Mouse (Mus musculus) intestine, embryonic 16.5 days (tissue): Measurements from ENCODE around the gene Lgr6. TPM values are rescaled to one million over a fixed set of nuclear protein-coding genes. Genes with fewer than 3 reads are reported as not detected.

Experiments
- ATAC-seq: fragments of 200-750 bp; cut with Nextera tagmentation; 2 replicates; pipeline ENCODE4 v1.8.0; 2017; ENCODE audit warnings: moderate TSS enrichment, moderate library complexity
- H3K27ac ChIP-seq: fragments of 300-500 bp; sonication (generic); 2 replicates; pipeline ENCODE4 v1.5.1; 2014; ENCODE audit warnings: mild to moderate bottlenecking, low read length
- H3K27me3 ChIP-seq: fragments of 300-500 bp; sonication (generic); replicated peaks from 2 replicates; pipeline ENCODE4 v1.6.1; 2014; ENCODE audit warnings: low read length, control low read depth, mixed read lengths; ENCODE audit not compliant: control insufficient read depth, insufficient read depth
- H3K36me3 ChIP-seq: fragments of 300-500 bp; sonication (generic); 2 replicates; pipeline ENCODE4 v1.6.1; 2014; ENCODE audit warnings: low read length, control low read depth; ENCODE audit not compliant: control insufficient read depth, insufficient read depth
- H3K4me1 ChIP-seq: fragments of 300-500 bp; sonication (generic); 2 replicates; pipeline ENCODE4 v1.6.1; 2014; ENCODE audit warnings: low read length, control low read depth, mixed read lengths; ENCODE audit not compliant: control insufficient read depth, insufficient read depth
- H3K4me2 ChIP-seq: fragments of 300-500 bp; sonication (generic); 2 replicates; pipeline ENCODE4 v1.6.1; 2014; ENCODE audit warnings: low read depth, low read length, control low read depth
- H3K4me3 ChIP-seq: fragments of 300-500 bp; sonication (generic); 2 replicates; pipeline ENCODE4 v1.5.1; 2014; ENCODE audit warnings: mild to moderate bottlenecking, low read length
- H3K9ac ChIP-seq: fragments of 300-500 bp; sonication (generic); 2 replicates; pipeline ENCODE4 v1.6.1; 2014; ENCODE audit warnings: low read depth, low read length
- H3K9me3 ChIP-seq: fragments of 300-500 bp; sonication (generic); 2 replicates; pipeline ENCODE4 v1.6.1; 2016; ENCODE audit warnings: low read length, control low read depth; ENCODE audit not compliant: control insufficient read depth
- WGBS: fragments of 180-500 bp; shearing (Covaris S2); extraction: QIAGEN DNeasy Blood & Tissue Kit; methylation state at CpG from one replicate; pipeline ENCODE4 v1.1.7; 2014; 5-methylcytosine and 5-hydroxymethylcytosine counted together
- polyA plus RNA-seq: library from polyadenylated mRNA; unstranded; fragments of >200 nt; fragmentation: Nextera tagmentation; extraction: Ambion mirVana; gene quantifications from 2 replicates; pipeline ENCODE4 v1.2.1, GENCODE M21; 2015

Gene Lgr6
- polyA plus RNA-seq, 1 experiment from 2014 or later: 0.43 TPM

DNA sequence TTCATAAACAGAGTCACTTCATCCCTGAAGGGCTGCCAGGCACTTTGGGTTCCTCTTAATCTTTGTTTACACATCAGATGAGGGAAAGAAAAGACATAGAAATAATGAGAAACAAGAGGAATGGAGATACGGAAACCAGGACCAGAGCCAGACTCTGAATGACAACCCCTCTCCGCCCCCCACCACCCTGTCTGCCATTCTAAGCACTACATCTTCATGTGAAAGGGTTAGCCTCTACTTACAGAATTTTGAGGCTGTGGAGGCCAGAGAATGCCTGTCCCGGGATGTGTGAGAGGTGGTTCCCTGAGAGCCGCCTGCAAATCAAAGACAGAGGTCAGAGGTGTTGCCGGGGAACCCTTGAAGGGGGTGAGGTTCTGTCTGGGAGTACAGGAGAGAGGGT lies 32.4 kb downstream of the Lgr6 start:
- whole genome bisulfite sequencing: 47% methylated on average over 5 of the region's 5 CpGs
- no peak overlapping the region for H3K9ac ChIP-seq

DNA sequence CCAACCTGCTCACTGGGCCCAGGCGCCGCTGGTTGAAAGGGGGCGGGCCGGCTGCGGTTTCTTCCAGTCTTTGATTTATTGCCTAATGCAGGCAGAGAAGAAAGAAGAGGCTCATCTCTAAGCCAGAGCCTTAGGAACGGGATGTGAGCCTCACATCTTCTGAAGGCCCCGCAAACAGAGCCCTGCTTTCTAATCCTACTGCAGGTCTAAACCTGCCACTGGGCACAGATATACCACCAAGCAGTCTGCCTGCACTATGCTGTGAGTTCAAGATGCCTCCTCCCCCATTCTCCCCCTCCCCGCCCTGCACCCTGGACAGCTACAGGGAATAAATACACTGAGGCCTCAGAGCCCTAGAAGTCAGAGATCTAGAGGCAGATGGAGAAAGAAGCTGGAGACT lies 35.2 kb downstream of the Lgr6 start:
- ATAC-seq: no peak
- H3K4me1 ChIP-seq: peaks cover 2% of the 10 kb centered on the region; the same call in 1 of the 2 replicates
- H3K27ac ChIP-seq: no peak overlapping the region
- no peaks in the 10 kb centered on the region for H3K27me3 ChIP-seq
- no peaks in the 10 kb centered on the region for H3K36me3 ChIP-seq
- H3K9ac ChIP-seq: no peak overlapping the region
- no peak overlapping the region for H3K4me3 ChIP-seq
- no peak overlapping the region for H3K4me2 ChIP-seq
- 0 out of 2 replicates have a peak, but pooled peaks cover 5% of the 10 kb centered on the region for H3K9me3 ChIP-seq
- 25% methylated on average over 8 of the region's 8 CpGs for WGBS

More for the DNA sequence above, 32.4 kb downstream of the Lgr6 start:
- Histone ChIP-seq H3K36me3 (no peaks in the 10 kb centered on the region), H3K27ac (no peak overlapping the region), H3K4me3 (no peak overlapping the region), H3K4me1 (peaks cover 2% of the 10 kb centered on the region; the same call in 1 of the 2 replicates), H3K9me3 (0 out of 2 replicates have a peak, but pooled peaks cover 5% of the 10 kb centered on the region), H3K4me2 (no peak overlapping the region), H3K27me3 (no peaks in the 10 kb centered on the region; the same call in 1 of the 2 replicates)
- no peak for ATAC-seq

DNA sequence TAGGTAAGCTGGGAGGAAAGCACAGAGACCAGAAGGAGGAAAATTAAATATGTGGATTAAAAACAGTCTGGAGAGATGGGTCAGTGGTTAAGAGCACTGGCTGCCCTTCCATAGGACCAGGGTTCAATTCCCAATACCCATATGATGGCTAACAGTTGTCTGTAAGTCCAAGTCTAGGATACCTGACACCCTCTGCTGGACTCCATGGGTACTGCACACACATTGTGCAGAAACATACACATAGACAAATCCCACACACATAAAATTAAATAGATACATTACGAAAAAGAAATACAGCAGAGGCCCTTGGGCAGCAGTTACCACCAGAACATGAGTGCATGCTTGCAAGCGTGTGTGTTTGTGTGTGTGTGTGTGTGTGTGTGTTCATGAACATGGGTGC lies 40.6 kb downstream of the Lgr6 start:
- WGBS: 82% methylated on average over 2 of the region's 2 CpGs
- H3K9ac ChIP-seq: no peak overlapping the region
- no peaks in the 10 kb centered on the region for H3K36me3 ChIP-seq
- H3K27me3 ChIP-seq: no peaks in the 10 kb centered on the region
- no peak overlapping the region for H3K4me3 ChIP-seq
- no peak for ATAC-seq
- no peaks in the 10 kb centered on the region for H3K9me3 ChIP-seq
- H3K4me2 ChIP-seq: no peak overlapping the region
- no peaks in the 10 kb centered on the region for H3K4me1 ChIP-seq
- no peak overlapping the region for H3K27ac ChIP-seq

DNA sequence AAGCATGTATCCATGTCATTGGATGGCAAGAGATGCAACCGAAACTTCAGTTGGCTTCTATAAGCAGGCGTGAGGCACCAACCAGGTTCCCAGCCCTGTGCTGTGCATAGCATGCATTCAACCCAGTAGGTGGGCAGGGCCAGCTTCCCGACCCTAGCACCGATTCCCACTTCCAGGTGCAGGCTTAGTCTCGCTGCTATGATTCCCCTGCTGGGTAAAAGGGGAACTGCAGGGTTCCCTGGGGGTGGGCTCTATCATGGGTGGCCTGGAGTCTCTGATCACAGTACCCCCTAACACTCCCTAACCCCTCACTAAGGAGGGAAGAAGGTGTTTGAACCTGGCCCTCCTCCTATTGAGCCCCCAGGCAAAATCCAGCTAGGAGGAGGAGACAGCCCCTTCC lies 42.1 kb downstream of the Lgr6 start:
- no peak overlapping the region for H3K9ac ChIP-seq
- WGBS: 70% methylated on average over 5 of the region's 5 CpGs
- H3K27me3 ChIP-seq: no peaks in the 10 kb centered on the region
- H3K4me3 ChIP-seq: no peak overlapping the region
- no peaks in the 10 kb centered on the region for H3K9me3 ChIP-seq
- H3K36me3 ChIP-seq: no peaks in the 10 kb centered on the region
- H3K4me2 ChIP-seq: no peak overlapping the region
- ATAC-seq: no peak
- H3K27ac ChIP-seq: no peak overlapping the region
- no peaks in the 10 kb centered on the region for H3K4me1 ChIP-seq

DNA sequence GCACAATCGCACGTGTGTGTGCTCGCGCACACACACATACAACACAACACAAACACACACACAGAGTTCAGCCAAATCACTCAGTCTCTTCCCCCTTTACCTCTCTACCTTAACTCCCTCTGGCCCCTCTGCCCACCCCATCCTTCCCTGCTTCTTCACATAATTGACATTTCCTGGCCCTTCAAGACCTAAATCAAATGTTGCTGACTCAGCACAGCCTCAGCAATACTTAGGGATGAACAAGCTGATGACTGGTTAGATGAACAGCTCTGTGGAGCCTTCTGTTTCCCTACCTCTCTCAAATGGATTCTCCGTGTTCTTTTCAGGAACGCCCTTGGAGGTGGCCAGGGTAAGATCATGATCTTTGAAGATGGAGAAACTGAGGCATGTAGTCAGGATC lies 43.8 kb downstream of the Lgr6 start:
- WGBS: 92% methylated on average over 6 of the region's 6 CpGs
- Histone ChIP-seq H3K27me3 (no peaks in the 10 kb centered on the region), H3K4me3 (no peak overlapping the region), H3K9me3 (no peaks in the 10 kb centered on the region), H3K36me3 (no peaks in the 10 kb centered on the region), H3K4me2 (no peak overlapping the region), H3K27ac (no peak overlapping the region), H3K4me1 (no peaks in the 10 kb centered on the region), H3K9ac (no peak overlapping the region)
- no peak for ATAC-seq

DNA sequence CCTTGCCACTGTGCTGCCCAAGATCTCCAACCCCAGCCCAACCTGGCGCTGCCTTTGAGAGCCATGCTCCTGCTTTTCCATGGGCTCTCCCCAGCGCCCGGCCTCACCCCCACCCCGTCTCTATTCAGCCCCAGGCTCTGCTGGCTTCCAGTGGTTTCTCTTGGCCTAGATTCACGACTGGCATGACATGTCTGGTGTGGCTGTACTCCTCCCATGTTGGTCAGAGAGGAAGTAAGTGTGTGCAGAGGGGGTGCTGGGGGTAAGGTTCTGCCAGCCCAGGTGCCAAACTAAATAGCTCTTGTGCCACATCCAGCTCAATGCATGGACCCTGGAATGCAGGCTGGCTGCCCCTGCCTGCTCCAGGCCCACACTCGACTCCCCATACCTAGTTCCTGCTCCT lies 44.9 kb downstream of the Lgr6 start:
- 81% methylated on average over 6 of the region's 6 CpGs for WGBS
- Histone ChIP-seq H3K27me3 (no peaks in the 10 kb centered on the region), H3K36me3 (no peaks in the 10 kb centered on the region), H3K4me2 (no peak overlapping the region), H3K9me3 (no peaks in the 10 kb centered on the region), H3K4me1 (no peaks in the 10 kb centered on the region), H3K4me3 (no peak overlapping the region), H3K27ac (no peak overlapping the region), H3K9ac (no peak overlapping the region)
- no peak for ATAC-seq

DNA sequence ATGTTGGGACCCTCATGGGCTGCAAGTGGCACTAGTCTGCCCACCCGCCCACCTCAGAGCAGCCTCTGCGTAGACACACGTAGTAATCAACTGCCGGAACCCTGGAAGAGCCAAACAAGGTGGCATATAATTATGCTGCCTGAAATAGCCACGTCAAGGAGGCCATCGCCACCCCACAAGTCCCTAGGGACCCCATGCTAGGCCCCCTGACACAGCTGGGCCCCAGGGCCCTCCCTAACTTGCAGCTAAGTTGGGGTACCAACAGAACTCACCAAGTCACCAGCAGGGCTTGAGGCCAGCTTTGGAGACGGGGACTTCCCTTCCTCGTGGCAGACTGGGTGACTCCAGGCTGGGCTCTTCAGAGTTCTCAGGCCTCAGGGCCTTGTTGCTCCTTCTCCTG lies 48.2 kb downstream of the Lgr6 start:
- no peaks in the 10 kb centered on the region for H3K9me3 ChIP-seq
- no peaks in the 10 kb centered on the region for H3K4me1 ChIP-seq
- H3K4me3 ChIP-seq: no peak overlapping the region
- H3K27ac ChIP-seq: no peak overlapping the region
- no peak for ATAC-seq
- 74% methylated on average over 8 of the region's 8 CpGs for WGBS
- no peak overlapping the region for H3K9ac ChIP-seq
- H3K27me3 ChIP-seq: no peaks in the 10 kb centered on the region
- H3K4me2 ChIP-seq: no peak overlapping the region
- no peaks in the 10 kb centered on the region for H3K36me3 ChIP-seq

DNA sequence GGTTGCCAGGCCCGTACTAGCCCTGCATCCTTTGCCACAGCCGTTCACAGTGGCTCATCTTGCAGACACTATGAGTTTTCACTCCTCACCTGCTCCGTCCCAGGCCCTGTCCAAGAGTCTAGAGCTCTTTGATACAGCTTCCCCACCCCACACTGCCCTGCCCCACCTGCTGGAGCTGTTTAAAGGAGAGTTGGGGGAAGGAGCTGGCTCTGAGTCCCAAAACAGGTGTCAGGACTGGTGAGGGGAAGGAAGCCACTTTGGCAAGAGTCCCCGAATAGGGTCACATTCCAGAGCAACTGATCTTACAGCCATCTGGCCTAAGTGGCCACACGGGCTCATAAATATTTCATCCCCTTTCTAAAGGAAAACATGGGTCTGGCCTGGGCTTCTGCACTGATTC lies 51.0 kb downstream of the Lgr6 start:
- H3K27ac ChIP-seq: no peak overlapping the region
- WGBS: 74% methylated on average over 5 of the region's 5 CpGs
- no peak for ATAC-seq
- H3K4me1 ChIP-seq: no peaks in the 10 kb centered on the region
- H3K9ac ChIP-seq: no peak overlapping the region
- H3K27me3 ChIP-seq: no peaks in the 10 kb centered on the region
- H3K9me3 ChIP-seq: no peaks in the 10 kb centered on the region
- H3K4me2 ChIP-seq: no peak overlapping the region
- no peak overlapping the region for H3K4me3 ChIP-seq
- no peaks in the 10 kb centered on the region for H3K36me3 ChIP-seq

DNA sequence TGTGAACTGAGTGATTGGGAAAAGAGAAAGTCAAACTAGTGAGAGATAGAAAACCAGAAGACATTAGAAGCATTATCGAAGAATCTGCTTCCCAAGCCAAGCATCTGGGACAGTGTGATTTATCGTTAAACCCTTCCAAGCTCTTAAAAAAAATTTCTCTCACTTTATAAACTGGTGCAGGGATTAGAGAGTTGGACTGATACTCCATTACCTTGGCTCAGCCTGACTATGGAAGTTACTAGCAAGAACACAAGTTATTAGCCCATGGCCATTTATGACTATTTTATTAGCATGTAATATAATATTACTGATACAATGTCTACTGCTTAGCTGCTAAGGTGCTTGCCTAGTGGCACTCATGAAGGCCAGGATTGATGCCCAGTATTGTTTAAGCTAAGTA lies 60.6 kb downstream of the Lgr6 start:
- no peak overlapping the region for H3K4me3 ChIP-seq
- no peak for ATAC-seq
- H3K27ac ChIP-seq: no peak overlapping the region
- no peak overlapping the region for H3K9ac ChIP-seq
- H3K36me3 ChIP-seq: no peaks in the 10 kb centered on the region
- no peaks in the 10 kb centered on the region for H3K9me3 ChIP-seq
- no peaks in the 10 kb centered on the region for H3K4me1 ChIP-seq
- no peaks in the 10 kb centered on the region for H3K27me3 ChIP-seq
- H3K4me2 ChIP-seq: no peak overlapping the region
- WGBS: 88% methylated on average over 2 of the region's 2 CpGs

DNA sequence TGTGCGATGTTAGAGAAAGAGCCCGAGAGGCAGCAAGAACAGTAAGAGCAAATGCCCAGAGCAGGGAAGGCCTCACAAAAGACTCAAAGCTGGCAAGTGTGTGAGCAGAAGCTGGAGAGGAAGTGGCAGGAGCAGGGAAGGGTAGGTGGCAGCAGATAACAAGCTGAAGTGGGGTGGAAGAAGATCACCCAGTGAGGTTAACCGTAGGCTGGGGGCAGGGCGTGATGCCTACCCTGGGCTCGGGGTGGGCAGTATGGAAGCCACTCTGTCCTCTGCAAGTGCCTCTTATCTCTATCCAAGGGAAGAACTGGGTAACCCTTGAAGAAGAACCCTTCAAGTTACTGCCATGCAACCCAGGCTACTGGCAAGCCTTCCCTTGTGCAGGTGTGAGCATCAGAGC lies 68.8 kb downstream of the Lgr6 start:
- 83% methylated on average over 5 of the region's 5 CpGs for WGBS
- Histone ChIP-seq H3K4me1 (no peaks in the 10 kb centered on the region), H3K36me3 (no peaks in the 10 kb centered on the region), H3K27ac (no peak overlapping the region), H3K9ac (no peak overlapping the region), H3K27me3 (no peaks in the 10 kb centered on the region), H3K4me2 (no peak overlapping the region), H3K9me3 (no peaks in the 10 kb centered on the region), H3K4me3 (no peak overlapping the region)
- ATAC-seq: no peak
